Mouse (Mus musculus) cerebellum, adult 18-20 months (tissue): ENCODE measurements around the gene Hipk2.

Experiments used
- DNase-seq, 2 experiments: peaks; one replicate each; pipeline ENCODE4 v3.0.0; 2021

The Hipk2 gene

DNA sequence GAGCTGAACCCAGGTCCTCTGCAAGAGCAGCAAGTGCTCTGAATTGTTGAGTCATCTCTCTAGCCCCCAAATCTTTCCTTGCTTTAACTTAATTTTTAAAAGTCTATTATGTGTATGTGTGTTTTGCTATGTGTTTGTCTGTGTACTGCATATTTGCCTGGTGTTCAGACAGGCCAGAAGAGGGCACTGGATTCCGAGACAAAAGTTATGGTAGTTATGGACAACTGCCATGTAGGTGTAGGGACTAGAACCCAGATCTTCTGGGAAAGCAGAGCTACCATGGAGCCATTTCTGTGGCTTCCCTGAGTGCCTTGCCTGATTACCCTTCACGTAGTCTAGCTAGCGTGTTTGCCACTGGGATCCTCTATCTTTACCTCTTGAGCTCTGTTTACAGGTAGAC is 134.9 kb downstream of the Hipk2 start:
- DNase-seq: no peak

GRCm38 (mm10) chr6:38739266-38739665 is 136.7 kb downstream of the Hipk2 start:
- no peak for DNase-seq

DNA sequence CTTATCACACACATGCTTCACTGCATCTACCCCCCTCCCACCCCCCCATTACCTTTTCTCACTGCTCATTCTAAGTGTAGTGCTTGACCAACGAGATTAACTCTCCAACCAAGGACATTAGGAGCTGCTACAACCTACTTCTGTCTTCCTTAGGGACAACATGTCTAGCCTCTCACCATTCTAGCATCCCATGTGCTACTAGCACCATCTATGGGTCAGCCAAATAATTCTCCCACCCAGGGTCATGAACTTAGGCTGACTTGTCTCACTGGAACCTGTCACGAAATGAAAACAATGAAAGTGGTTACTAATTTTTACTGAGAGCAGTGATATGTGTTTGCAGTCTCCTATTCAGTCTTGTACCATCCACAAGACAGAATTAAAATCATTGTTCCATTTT is 138.2 kb downstream of the Hipk2 start:
- DNase-seq: no peak

- DNase-seq: peak; percentile 80 to 87
Measured at GRCm38 (mm10) chr6:38736240-38736639, 139.7 kb downstream of the Hipk2 start.

GRCm38 (mm10) chr6:38732681-38733080 is 143.3 kb downstream of the Hipk2 start:
- no peak for DNase-seq

DNA sequence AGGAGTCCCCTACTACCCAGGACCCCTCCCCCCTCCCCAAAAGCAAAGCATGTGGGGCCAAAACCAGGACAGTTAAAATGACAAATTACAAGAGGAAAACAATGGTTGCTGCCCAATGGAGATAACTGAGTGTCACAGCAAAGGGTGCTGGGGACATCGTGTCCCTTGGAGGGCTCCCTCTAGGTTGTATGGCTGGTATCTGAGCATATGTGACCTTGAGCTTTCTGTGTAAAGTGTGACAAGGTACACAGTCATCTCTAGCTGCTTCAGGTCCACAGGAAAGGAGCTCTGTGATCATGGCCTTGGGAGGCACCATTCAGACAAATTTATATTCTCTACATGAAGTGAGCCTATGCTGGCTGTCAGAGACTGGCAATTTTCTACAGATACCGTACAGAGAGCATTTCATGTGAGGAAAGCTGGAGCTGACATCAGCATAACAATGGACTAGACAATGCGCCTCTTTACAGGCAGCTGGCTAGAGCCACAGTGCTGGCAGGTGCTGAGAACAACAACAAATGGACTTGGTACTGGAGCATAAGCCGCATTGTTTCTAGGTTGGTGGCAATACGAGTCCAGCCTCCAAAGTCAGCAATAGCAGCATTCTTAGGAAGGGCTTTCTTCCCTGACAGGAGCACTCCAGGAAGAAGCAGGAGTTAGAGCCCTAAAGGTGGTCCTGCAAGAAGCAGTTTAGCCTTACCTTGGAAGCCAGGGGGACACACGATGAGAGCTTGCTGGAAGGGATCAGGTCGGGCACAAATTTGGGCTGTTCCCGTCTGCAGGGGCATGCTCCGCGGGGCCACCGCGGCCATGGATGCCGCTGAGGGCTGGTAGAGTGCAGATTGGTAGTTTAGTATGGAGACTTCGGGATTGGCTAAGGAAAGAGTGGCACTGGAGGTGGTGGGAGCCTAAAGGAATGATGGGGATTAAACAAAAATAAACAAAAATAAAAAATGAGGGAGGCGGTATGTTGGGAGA is 145.5 kb downstream of the Hipk2 start:
- peak in 1 of 2 experiments; percentile 13 for DNase-seq

GRCm38 (mm10) chr6:38725515-38725914 is 150.4 kb downstream of the Hipk2 start:
- no peak for DNase-seq

DNA sequence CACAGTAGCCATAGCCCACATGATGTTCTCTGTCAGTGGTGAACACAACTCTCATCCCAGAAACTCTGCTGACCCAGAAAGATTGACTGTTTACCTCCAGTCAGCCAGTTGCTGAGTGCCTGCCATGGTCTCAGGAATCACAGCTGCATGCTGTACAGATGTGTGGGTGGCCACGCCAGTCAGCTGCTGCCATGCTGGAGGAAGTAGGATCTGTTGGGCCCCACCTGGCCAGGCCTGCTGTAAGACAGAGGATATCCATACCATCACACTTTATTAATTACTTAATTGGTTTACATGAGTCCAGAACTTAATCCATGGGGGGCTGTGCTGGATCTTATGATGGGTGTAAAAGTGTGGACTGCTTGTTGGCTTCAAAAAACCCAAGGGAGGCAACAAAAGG is 154.6 kb downstream of the Hipk2 start:
- DNase-seq: no peak

DNA sequence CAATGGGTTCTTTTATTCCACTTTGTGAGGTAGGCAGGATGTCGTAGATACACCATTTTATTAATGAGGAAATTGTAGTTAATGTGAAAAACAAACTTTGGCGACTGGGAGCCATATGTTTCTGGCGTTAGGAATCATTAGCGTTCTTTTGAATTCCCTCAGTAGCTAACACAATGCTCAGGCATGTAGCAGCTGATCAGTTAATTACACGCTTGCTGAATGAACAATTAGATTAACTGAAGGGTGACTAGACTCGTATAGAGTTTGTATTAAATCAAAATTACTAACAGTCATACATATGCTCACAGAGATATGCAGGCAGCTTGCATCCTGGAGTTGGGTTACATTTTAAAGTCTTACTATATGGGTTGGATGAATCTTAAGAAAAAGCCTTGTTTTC is 156.7 kb downstream of the Hipk2 start:
- no peak for DNase-seq

DNA sequence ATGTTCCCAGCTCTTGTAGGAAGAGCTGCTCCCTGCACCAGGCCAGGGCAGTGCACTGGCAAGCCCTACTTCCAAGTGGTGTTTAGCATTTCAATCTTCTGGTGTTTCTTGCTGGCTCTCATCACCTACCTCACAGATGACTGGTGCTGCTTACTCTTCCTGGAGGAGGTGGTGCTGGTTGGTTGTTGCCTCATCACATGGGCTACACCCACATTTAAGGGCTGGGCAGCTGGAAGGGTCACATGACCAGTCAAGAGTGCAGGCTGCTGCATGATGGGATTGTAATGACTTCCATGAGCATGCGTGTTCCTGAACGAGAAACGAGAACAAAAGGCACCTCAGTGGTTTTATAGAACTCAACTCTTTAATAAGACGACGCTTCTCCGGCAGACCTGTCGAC is 157.3 kb downstream of the Hipk2 start:
- DNase-seq: no peak

DNA sequence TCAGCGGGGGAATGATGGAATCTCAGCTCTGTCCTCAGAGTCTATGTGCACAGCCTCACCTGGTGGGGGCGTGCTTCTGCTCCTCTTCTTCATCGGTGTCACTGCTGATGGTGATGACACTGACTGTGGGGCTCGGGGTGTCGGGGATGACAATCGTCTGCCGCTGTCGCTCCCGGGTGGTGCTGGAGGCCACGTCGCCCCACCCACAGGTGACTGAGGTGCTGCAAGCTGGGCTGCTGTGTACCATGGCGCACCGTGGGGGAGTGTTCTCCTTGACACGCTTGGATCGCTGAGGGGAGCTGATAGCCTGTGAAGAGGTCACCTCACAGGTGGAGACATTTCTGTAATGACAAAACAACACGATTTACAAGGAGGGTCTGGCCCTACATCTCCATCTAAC is 160.1 kb downstream of the Hipk2 start:
- no peak for DNase-seq

DNA sequence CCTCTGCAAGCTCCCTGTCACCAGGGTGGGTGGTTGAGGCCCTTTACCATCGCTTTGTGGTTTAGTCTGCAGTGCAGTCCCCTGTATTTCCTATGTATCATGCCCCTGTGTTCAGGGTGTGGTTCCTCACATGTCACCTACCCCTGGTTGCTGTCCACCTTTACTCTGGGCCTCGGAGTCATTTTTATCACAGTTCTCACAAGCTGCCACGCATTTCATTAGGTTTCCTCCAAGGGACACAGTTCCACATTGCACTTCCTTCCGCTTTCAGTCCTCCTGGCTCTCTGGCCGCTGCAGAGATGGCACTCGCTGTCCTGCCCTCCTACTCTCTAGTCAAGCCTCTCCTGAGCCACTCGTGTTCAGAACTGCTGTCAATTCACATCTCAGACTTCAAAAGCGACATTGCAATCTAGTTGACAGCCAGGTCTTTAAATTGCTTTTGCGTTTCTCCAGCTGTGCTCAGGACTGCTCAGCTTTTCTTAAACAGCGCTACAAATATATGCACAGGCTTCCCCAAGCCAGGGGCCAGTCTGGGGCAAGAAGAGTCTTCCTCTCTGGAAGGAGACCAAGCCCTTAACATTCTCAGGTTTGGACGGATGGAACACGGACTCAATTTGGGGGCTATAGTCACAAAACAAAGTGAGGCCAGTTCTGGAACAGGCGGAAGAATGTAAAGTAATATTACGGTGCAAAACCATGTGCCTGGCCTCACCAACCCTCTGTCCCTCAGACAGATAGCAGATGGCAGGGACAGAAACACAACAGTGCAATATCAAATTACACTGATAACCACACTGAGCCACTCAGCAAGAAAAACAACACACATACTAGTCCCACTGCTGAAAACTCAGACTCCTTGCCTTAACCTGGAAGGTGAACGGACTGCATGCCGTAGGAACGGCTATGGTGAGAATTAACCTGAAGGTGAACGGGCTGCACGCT is 161.7 kb downstream of the Hipk2 start:
- no peak for DNase-seq

DNA sequence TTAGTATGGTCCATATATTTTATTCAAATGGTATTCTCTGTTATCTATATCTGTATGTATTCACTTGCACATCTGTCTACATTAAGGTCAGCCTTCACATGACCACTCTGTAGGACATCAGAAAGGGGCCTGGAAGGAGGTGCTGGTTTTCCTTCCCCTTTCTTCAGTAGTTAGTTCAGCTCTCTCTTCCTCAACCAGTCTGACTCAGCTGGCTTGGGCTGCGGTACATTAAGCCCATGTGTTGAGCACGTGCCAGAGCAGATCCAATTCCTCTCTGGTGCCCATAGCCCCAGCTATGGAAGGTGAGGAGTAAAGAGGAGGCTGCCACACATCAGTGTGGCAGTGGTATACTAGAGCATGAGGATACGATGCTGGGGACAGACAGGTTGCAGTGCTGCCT is 165.5 kb downstream of the Hipk2 start:
- DNase-seq: no peak

DNA sequence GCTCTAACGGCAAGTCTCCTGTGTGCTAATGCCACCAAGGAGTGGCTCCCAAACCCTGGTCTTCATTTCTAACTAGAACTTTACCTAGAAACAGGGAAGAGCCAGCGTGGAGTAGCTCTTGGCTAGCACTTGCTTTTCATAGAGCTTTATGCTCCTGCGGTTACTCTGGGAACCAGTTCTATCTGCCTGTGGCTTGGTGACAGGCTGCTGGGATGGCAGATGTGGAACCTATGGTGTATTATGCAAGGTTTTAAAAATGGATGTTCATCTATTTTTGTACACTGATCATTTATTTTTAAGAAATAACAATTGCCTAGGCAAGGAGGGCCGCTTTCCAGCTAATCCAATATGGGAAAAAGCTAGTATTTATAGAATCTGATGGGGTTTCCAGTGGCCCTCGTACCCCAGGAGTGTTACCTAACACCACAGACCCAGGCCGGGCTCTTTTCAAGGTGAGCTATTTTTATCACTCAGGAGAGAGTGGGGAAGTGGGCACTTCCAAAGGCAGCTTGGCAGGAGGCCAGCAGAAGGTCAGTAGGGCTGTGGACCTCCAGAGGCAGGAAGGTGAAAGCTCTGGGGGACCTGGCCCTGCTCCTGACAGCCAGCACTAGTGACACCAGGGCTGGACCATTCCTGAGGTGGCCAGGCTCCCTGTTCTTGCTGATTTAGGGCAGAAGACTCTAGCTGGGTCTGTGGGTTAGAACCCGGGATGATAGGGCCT is 171.5 kb downstream of the Hipk2 start:
- DNase-seq: no peak

GRCm38 (mm10) chr6:38703526-38703925 is 172.4 kb downstream of the Hipk2 start:
- no peak for DNase-seq

- no peak for DNase-seq
Measured at GRCm38 (mm10) chr6:38702810-38703399, 173.1 kb downstream of the Hipk2 start.

DNA sequence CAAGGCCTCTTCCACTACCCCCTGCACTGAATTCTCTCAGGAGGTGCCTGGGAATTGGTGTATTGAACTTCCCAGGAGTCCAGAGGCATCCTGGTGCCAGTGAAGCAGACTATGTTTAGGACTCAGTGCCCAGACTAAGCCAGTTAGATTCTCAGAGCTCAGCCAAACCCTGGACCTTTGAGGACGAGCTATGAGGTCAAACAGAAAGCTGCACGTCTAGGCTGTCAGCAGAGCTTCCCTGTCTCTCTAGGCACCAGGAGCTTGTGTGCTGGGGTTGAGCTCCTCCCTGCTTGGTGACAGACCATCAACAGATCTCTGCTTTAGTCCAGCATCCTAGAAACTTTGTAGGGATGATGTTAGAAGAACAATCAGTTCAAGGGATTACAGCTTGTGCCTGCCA is 174.5 kb downstream of the Hipk2 start:
- no peak for DNase-seq

DNA sequence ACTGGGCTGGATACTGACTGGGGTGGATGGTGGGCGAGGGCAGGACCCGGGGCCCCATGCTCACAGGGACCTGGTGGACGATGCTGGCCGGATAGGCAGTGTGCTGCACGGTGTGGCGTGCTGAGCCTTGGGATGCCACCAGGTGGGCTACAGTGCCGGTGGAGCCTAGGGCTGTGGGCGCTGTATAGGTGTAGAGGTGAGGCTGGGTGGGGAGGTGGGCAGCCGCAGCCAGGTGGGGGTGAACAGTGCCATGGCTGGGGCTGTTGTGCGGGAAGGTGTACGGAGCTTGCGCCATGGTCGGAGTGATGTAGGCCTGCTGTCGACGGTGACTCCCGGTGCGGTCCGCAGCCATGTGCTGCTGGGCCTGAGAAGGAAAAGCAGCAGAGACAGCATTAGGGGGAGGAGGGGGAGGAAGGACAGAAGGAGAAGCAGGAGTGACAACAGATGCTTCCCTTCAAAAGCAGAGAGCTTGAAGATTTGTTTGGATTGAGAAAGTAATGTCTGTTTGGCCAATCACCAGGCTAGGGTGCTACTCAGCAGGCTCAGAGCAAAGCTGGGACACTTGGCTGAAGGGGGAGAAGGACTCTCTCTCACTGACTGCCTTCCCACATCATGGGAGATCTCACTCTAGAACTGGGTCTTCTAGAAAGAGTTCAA is 177.6 kb downstream of the Hipk2 start:
- DNase-seq: no peak

DNA sequence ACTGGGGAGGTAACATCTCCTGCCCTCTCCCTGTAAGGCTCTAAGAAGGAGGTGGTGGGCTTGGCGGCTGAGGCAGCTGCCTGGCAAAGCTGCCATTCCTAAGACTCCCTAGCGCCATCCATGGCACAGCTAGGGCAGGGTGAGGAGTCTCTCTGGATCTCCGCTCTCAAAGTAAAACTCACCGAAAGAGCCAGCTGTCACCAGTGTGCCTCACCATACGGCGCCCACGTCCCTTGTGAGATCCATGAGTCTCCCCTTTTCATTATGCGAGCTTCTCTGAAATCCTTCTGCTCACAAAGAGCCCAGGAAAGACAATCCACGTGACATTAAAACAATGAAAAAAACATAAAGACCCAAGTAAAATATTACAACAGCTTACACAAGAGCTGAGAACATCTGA is 179.4 kb downstream of the Hipk2 start:
- no peak for DNase-seq

- peak; percentile 84 to 85 for DNase-seq
Measured at GRCm38 (mm10) chr6:38695380-38696054, 180.4 kb downstream of the Hipk2 start.

- no peak for DNase-seq
Measured at GRCm38 (mm10) chr6:38692556-38692955, 183.4 kb downstream of the Hipk2 start.
